Mouse (Mus musculus) liver (tissue): ENCODE results near the gene Mtf2.
"Not testable (repeated sequence)": the region's sequence is repeated elsewhere in the genome, so short reads cannot be mapped to it uniquely, and the experiment has no call there.

Experiments
- DNase-seq: peaks from one replicate; pipeline ENCODE4 v3.0.0-alpha.2; 2020; ENCODE audit warnings: mixed read lengths

The Mtf2 gene

GRCm38 (mm10) chr5:108065465-108066411, at the start of gene Mtf2:
Mtf2 (plus strand) TSS chr5:108065674.
- DNase-seq = peak; percentile 95

- DNase-seq = no peak
Observed at GRCm38 (mm10) chr5:108017232-108017631, 48.2 kb upstream of the Mtf2 start.

- no peak for DNase-seq
Observed at GRCm38 (mm10) chr5:108019367-108019766, 46.1 kb upstream of the Mtf2 start.

- DNase-seq = no peak
Observed at GRCm38 (mm10) chr5:108021346-108021745, 44.1 kb upstream of the Mtf2 start.

GRCm38 (mm10) chr5:108028230-108028629, 37.2 kb upstream of the Mtf2 start:
- no peak for DNase-seq

GRCm38 (mm10) chr5:108028797-108029536, 36.5 kb upstream of the Mtf2 start:
- DNase-seq = peak; percentile 76

GRCm38 (mm10) chr5:108029968-108030367, 35.5 kb upstream of the Mtf2 start:
- peak; percentile 43 for DNase-seq

- no peak for DNase-seq
Observed at GRCm38 (mm10) chr5:108031267-108031666, 34.2 kb upstream of the Mtf2 start.

GRCm38 (mm10) chr5:108034194-108034593, 31.3 kb upstream of the Mtf2 start:
- DNase-seq = no peak

GRCm38 (mm10) chr5:108035523-108035922, 30.0 kb upstream of the Mtf2 start:
- DNase-seq = no peak

GRCm38 (mm10) chr5:108042061-108042460, 23.4 kb upstream of the Mtf2 start:
- DNase-seq = no peak

- no peak for DNase-seq
Observed at GRCm38 (mm10) chr5:108043908-108044307, 21.6 kb upstream of the Mtf2 start.

GRCm38 (mm10) chr5:108049711-108050268, 15.7 kb upstream of the Mtf2 start:
- no peak for DNase-seq

- no peak for DNase-seq
Observed at GRCm38 (mm10) chr5:108051026-108051425, 14.4 kb upstream of the Mtf2 start.

- not testable (repeated sequence) for DNase-seq
Observed at GRCm38 (mm10) chr5:108051727-108052126, 13.7 kb upstream of the Mtf2 start.

- DNase-seq = no peak
Observed at GRCm38 (mm10) chr5:108052200-108052599, 13.3 kb upstream of the Mtf2 start.

- DNase-seq = no peak
Observed at GRCm38 (mm10) chr5:108053566-108053965, 11.9 kb upstream of the Mtf2 start.

GRCm38 (mm10) chr5:108060413-108060812, 5.1 kb upstream of the Mtf2 start:
- no peak for DNase-seq

- no peak for DNase-seq
Observed at GRCm38 (mm10) chr5:108072301-108072700, 6.8 kb downstream of the Mtf2 start.

GRCm38 (mm10) chr5:108076241-108076640, 10.8 kb downstream of the Mtf2 start:
- DNase-seq = no peak

- DNase-seq = no peak
Observed at GRCm38 (mm10) chr5:108076833-108077540, 11.5 kb downstream of the Mtf2 start.

- no peak for DNase-seq
Observed at GRCm38 (mm10) chr5:108079603-108080002, 14.1 kb downstream of the Mtf2 start.

- no peak for DNase-seq
Observed at GRCm38 (mm10) chr5:108082380-108082779, 16.9 kb downstream of the Mtf2 start.
